Mouse (Mus musculus) lung, postnatal 4 days (tissue): ENCODE data around the gene Lrrc23.
A peak's percentile ranks its signal among the peaks of the same experiment; 100 is the strongest.

Experiments
- DNase-seq, 2 experiments: peaks; one replicate each; pipeline ENCODE4 v3.0.0; 2021

Lrrc23 gene

DNA sequence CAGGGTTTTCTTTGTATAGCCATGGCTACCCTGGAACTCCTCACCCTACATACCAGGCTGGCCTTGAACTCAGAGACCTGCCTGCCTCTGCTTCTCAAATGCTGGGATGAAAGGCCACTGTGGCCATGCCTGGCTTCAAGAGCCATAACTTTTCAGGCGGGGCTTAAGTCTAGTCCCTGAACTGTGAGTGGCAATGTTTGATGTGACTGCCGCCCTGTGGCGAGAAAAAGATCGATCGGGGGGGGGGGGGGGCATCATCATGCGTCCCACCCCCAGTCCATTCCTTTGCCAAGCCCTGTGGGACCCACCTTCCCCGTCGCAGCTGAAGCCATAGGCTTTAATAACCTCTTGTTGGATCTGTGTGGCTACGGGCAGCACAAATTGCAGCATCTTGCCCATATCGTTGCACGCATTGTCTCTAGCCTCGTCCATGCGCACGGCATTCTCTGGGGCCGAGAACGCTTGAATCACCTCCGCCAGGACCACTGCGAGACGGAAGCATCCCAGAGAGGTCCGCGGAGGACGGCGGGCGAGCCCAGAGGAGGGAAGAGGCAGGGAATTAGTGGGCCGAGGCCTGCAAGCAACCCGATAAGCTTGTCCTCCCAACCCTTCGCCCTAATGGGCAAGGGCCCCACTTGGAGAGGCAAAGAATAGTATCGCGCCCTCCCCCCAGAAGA lies 39.2 kb downstream of the Lrrc23 start:
- no peak for DNase-seq

DNA sequence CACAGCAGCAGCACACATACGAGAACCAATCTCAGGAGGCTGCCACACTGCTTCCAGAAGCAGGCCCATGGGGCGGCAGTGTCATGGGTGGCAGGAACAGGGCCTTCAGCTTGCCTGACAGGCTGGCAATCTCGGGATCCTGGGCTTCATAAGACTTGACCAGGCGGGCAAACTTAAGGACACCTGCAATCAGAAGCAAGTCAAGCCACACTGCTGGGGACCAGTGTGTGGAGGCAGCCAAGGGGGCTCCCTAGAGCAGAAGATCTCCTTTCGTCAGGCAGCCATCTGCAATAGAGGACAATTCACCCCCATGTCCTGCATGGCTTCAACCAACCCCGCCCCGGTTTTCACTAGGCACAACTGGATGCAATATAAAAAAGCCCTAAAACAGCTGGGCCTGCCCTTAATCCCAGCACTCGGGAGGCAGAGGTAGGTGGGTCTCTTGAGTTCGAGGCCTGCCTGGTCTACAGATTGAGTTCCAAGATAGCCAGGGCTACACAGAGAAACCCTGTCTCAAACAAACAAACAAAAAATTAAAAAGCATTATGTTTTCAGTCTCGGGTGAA lies 40.2 kb downstream of the Lrrc23 start:
- DNase-seq, result no peak

DNA sequence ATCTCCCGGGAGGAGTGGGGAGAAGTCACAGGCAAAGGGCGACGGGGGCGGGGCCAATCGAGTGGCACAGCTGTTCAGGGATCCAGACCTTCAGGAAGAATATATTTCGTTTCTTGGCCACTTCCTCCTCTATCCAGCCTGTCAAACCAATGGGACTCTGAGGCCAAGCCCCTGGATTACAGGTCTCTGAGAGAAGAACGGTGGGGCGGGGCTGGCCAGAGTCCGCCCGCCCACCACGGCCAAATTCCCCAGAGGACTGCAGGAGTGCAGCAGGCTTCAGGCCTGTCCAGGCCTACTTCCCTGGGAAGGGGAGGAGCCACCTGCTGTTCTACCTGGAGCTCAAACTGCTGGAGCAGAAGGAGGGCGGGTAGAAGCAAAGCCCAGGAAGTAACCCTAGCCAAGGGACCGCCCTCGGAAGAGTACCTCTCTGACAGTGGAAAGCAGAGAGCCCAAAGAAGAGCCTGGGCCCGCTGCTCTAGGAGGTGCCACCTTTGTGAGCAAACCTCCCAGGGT lies 41.0 kb downstream of the Lrrc23 start, which contains the start of gene Ptpn6:
TSS of gene Ptpn6 (minus strand) at position 204 of the 513 bp plus-strand sequence.
- peak; percentile 85 to 93 for DNase-seq

DNA sequence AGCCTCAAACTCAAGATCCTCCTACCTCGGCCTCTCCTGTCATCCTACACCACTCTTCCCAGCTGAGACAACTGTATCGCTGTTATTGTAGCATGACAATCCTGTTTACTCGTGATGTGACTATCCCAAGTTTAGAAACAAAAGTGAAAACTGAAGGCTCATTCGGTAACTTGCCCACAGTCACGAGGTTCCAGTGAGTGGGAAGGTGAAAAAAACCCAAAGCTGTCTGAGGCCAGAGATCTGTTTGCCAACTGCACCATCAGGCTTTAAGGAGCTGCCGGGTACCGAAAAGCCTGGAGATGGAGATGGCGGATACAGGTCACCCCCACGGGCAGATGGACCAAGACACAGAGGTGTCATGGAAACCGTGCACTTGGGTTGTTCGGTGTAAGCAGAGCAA lies 42.5 kb downstream of the Lrrc23 start:
- no peak for DNase-seq

DNA sequence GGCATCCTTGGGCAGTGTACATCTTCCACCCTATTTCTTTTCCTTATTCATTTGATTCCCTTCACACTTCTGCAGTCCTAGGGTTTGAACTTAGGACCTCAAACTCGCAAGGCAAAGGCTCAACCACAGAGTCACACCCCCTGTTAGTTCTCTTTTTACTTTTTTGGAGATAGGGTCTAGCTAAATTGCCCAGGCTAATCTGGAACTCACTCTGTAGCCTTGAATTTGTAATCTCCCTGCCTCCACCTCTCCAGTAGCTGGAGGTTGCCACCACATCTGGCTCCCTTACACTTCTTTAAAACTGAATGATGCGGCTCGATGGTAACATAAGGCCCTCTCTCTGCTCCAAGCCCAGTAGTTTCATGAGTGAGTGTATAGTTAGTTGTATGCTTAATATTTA lies 45.1 kb downstream of the Lrrc23 start:
- no peak for DNase-seq

DNA sequence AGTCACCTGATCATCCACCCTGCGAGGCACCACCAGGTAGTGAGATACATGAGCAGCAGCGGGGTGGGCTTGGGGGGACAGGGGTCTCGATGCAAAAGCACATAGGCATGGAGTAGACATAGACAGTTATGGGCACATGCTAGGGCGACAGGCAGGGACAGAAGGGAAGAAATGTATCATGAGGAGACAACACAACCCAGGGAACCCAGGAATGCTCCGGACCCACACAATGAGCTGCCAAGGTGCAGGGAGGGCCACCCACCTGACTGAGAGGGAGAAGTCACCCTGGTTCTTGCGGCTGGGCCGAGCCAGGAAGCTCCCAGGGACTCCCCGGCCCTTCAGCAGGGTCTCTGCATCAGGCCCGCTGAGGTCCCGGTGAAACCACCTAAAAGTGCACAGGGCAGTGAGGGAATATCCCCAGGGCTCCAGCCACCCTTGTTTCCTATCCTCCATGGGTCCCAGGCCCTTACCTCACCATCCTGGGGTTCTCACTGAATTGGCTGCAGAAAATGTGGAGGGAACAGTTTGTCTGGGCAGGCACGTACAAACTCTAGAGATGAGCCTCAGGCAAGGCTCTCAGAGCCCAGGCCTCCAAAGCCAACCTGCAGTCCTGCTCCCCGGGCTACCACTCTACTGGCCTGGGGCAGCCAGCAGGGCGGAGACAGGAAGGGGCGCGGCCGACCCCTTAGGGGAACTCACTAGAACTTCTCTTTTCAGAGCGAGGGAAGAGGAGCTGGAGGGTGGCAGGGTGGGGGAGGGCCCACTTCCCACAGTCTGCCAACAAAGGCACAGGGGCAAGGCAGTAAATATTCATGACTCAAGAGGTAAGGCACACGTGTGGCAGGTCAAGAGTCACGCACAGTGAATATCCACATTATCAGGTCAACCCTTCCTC lies 46.8 kb downstream of the Lrrc23 start:
- peak; percentile 81 to 85 for DNase-seq

DNA sequence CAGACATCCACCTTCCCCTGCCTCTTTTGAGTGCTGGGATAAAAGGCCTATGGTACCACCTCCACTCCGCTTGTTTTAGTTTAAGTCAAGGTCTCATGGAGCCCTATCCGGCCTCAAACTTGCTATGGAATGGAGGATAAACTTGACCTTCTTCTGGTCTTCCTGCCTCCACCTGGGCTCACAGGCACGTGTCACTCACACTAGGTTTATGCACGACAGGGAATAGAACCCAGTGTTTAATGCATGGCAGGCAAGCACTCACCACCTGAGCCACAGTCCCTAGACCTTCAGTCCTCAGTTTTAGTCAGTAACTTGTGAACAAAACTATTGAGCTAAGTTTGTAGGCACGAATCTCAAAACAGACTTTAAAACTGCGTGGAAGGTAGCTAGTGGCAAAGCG lies 48.5 kb downstream of the Lrrc23 start:
- DNase-seq, result no peak

DNA sequence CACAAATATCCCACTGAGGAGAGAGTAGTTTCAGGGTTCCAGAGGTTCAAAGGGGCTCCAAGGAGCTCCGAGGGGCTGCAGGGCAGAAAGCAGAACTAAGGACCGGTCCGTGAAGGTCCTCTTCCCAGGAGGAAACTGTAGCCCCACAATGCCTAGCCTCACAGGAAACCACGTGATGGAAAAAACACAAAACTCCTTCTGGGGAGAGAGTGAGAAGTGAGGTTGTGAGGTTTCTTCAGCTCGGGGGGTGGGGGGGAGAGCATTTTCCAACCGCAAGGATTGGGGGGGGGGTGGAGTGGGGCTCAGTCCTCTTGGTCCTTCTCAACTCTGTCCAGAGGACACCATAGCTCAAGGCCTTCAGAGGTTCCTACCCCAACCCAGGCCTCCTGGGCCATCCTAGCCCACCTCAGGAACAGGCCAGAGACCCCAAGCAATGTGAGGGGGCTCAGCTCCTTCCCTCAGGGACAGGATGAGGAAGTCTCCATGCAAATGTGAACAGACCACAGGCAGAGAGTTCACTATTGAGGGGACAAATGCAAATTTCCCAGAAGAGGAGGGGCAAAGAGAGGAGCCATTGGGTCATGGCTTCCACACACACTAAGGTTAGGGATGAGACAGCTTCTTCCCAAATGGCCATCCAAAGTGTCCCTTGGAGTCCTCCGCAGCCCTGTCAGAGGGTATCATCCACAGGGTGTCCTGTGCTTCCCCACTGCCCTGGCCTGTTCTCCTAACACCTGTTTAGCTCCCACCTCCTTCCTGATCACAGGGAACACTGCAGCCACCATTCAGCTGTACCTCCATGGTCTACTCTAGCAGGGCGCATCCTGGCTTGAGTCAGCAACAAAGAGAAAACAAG lies 49.4 kb downstream of the Lrrc23 start:
- peak in 1 of 2 experiments; percentile 33 for DNase-seq

DNA sequence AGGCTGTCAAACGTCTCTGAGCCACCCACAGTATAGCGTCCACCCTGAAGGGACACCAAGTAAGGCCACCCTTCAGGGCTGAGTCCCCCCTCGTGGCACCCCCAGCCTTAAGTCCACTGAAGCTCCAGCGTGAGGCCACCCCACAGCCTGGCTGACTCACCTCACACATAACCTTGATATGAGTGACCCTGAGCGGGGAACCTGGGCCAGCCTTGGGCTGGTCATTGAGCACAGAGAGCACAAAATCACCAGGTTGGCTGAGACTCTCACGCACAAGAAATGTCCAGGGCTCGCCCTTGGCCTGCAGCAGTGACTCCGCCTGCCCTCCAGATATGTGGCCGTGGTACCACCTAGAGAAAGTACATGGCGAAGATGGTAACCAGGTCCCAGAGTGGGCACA lies 50.9 kb downstream of the Lrrc23 start:
- no peak for DNase-seq

DNA sequence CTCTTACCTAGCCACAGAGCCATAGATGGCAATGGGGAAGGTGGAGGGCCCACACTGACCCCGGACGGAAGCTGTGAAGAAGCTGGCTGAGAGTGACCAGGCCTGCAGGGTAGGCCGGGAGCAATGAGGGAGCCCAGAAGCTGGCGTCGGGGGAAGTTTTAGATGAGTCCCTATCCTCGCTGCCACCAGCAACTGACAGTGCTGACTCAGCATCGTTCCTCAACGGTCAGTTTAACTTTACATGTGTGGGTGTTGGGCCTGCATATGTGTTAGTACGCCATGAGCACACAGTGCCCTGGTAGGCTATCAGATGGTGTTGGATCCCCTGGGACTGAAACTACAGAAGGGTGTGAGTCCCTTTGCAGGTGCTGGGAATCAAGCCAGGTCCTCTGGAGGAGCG lies 55.1 kb downstream of the Lrrc23 start:
- DNase-seq, result no peak

DNA sequence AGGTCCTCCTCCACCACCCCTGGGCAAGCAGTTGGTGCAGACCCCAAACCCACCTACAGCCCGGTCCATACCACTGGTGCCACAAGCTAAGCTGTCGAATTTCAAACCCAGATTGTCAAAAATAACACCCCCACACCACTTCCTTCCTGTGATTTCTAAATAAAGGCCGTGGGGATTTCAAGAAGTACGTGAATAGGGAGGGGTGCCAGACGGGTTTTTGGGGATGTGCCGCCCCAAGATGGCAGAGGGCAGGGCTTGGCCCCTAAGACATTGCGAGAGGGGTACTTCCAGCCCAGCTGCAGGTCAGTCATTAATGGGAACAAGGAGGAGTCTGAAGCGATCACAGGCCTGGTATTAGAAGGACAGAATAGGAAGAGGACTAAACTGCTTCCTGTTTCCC lies 56.0 kb downstream of the Lrrc23 start:
- peak in 1 of 2 experiments; percentile 51 for DNase-seq

DNA sequence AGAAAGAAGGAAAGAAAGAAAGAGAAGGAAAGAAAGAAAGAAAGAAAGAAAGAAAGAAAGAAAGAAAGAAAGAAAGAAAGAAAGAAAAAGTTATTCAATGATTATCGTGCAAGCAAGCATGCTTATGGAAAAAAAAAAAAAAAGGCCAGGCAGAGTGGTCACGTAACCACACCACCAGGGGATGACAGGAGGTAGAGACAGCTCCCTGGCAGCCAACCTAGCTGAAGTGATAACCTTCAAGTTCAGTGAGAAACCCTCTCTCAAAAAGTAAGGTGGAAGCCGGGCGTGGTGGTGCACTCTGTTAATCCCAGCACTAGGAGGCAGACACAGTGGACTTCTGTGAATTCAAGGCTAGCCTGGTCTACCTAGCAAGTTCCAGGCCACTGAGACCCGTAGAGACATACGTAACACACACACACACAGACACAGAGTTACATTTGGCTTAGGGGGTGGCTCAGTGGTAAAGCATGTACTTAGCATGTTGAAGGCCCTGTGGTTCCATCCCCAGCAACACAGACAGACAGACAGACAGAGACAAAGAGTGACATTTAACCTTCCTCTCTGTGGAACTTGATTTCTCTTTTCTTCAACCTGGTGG lies 56.6 kb downstream of the Lrrc23 start:
- DNase-seq, result no peak

DNA sequence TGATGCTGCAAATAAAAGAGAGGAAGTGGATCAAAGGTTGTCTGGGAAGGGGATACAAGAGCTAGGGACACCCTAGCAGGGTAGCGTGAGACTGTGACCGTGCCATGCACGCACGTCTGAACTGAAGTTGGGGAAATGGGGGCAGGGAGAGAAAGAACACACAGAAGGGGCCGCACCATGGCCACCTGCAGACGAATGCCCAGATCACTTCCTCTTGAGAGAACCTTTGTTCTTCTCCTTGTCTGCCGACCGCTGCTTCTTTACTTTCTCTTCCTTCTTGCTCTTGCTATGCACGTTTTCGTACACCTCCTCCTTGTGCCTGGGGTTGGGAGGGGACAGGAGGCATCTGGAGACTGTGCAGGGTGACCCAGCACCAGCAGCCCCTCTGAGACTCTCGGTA lies 58.6 kb downstream of the Lrrc23 start:
- no peak for DNase-seq
